Mouse (Mus musculus) left cerebral cortex, postnatal 14 days (tissue): ENCODE data around the gene Xdh. TPM values are rescaled to one million over a fixed set of nuclear protein-coding genes. Genes with fewer than 3 reads are reported as not detected.
A peak's percentile ranks its signal among the peaks of the same experiment; 100 is the strongest.
"Not testable (repeated sequence)": the region's sequence is repeated elsewhere in the genome, so short reads cannot be mapped to it uniquely, and the experiment has no call there.

Experiments
- DNase-seq, 2 experiments: peaks; one replicate each; pipeline ENCODE4 v3.0.0; 2021 to 2022; ENCODE audit warnings: low spot score in 2 of 2, mixed read lengths in 1 of 2
- intact Hi-C: fragments of 180-260 bp; cut with DNase I; formaldehyde crosslinking; loops from one replicate; pipeline ENCODE4 v1.15.1; 2025
- total RNA-seq, 2 experiments: library from RNA; stranded (reverse); gene quantifications; 2 replicates each; pipeline ENCODE4 v1.2.3; 2021

Xdh gene
- total RNA-seq, 2 experiments from 2014 or later, result 0.77 to 0.99 TPM

- intact Hi-C loops, result no loop called here
- DNase-seq, result peak; percentile 36 to 47
Measured at GRCm38 (mm10) chr17:73891590-73891989, 58.4 kb downstream of the Xdh start.

DNA sequence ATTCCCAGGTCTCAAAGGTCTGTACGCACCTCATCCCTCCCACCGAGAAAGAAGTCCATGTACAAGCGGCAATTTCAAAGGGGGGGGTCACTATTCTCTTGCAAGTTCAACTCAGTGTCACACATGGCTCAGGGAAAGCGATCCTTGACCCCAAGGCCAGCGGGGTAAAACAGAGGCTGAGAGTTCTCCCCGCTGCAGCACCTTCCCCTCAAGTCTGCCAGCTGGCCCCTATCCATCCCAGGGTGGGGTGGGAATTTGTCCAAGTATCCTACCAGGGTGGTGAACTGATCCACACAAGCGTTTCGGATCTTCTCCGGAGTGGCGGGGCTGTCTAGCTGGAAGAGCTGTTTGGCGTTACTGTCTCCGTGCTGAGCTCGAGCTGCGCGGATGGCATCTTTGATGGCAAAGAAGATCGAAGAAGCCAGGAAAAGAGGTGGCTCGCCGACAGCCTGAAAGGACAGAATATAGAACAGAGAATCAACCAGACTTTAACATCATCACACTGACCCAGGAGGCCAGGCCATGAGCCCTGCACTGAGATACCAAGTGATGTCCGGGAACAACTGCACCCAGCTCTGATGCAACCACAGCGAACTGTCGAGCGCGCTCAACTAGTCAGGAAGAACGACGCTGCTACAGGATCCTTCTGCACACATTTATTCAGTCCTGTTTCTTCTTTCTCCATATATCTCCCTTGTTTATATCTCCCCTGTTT lies 63.8 kb downstream of the Xdh start:
- no peak for DNase-seq
- intact Hi-C loops, result loop anchor here (10.0 kb wide), 1 partner anchor 1031 kb away; no protein-coding TSS in a partner anchor

- no peak for DNase-seq
- intact Hi-C loops, result loop anchor here (2.0 to 10.0 kb wide), 2 partner anchors 139 to 1029 kb away; no protein-coding TSS in a partner anchor
Measured at GRCm38 (mm10) chr17:73883332-73883731, 66.7 kb downstream of the Xdh start.

GRCm38 (mm10) chr17:73882194-73882593 lies 67.8 kb downstream of the Xdh start:
- intact Hi-C loops, result loop anchor here (1.0 to 10.0 kb wide), 4 partner anchors 78 to 1027 kb away; partner anchors contain the start of gene Ehd3
- DNase-seq, result peak; percentile 85 to 87

GRCm38 (mm10) chr17:73881295-73881694 lies 68.7 kb downstream of the Xdh start:
- no peak for DNase-seq
- intact Hi-C loops, result loop anchor here (10.0 kb wide), 1 partner anchor 1026 kb away; no protein-coding TSS in a partner anchor

GRCm38 (mm10) chr17:73880286-73880685 lies 69.7 kb downstream of the Xdh start:
- intact Hi-C loops, result loop anchor here (10.0 kb wide), 1 partner anchor 1025 kb away; no protein-coding TSS in a partner anchor
- no peak for DNase-seq

- no peak for DNase-seq
- intact Hi-C loops, result no loop called here
Measured at GRCm38 (mm10) chr17:73879262-73879916, 70.6 kb downstream of the Xdh start.

GRCm38 (mm10) chr17:73875674-73876073 lies 74.3 kb downstream of the Xdh start:
- intact Hi-C loops, result no loop called here
- no peak for DNase-seq

GRCm38 (mm10) chr17:73875268-73875667 lies 74.7 kb downstream of the Xdh start:
- intact Hi-C loops, result no loop called here
- no peak for DNase-seq

GRCm38 (mm10) chr17:73870956-73871605 lies 78.9 kb downstream of the Xdh start:
- no peak for DNase-seq
- intact Hi-C loops, result no loop called here

- DNase-seq, result no peak
- intact Hi-C loops, result no loop called here
Measured at GRCm38 (mm10) chr17:73869008-73869685, 80.8 kb downstream of the Xdh start.

DNA sequence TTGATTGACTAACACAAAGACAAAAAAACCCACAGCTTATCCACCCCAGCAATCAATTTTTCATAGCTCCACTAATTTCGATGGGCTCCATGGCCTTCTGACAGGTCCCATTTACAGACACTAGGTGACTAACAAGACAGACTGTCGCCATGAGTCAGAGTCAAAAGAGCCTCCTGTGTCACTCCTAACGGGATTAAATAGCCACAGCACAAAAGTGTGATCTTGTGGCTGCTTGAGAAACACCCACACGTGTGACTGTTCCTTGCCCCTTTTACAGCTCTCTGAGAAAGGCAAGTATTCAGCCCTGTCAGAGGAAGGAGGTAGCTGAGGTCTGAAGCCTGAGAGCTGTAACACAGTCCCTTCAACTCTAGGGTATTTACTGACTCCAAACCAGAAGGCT lies 96.3 kb downstream of the Xdh start:
- no peak for DNase-seq
- intact Hi-C loops, result no loop called here

DNA sequence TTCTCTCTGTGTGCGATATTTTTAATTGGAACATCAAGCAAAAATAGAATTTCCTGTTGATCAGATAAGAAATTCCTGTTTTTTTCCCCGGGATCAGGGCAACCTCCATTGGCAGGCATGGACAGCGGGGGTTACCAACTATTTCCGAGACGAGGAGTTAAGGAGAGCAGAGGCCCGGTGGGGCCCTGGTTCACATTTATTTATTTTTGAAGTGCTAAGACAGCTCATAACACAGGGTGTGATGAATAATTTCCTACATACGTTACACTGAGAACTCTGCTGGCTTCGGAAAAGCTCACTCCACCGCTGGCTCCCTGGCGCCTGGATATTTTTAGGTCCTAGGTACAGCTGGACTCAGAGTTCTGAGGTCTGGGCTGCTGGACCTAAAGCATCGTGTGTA lies 97.0 kb downstream of the Xdh start:
- intact Hi-C loops, result no loop called here
- no peak for DNase-seq

- DNase-seq, result no peak
- intact Hi-C loops, result no loop called here
Measured at GRCm38 (mm10) chr17:73847399-73847798, 102.6 kb downstream of the Xdh start.

DNA sequence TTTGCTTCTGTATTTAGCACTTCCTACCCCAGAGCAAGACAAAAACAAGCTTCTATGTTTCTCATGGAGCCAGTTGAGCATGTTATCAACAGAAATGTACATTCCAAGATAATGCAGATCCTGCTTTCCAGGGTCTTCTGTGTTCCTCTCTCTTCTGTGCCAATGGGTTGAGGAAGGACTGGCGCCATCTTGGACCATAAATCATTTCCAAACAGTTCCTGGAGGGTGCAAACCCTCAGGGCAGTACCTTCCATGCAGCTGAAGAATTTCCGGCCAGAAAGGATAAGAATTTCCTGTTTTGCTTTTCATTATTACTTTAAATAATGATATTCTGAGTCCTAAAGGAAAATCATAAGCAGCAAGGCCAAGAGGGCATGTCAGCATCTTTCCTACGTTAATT lies 104.4 kb downstream of the Xdh start:
- DNase-seq, result no peak
- intact Hi-C loops, result no loop called here

DNA sequence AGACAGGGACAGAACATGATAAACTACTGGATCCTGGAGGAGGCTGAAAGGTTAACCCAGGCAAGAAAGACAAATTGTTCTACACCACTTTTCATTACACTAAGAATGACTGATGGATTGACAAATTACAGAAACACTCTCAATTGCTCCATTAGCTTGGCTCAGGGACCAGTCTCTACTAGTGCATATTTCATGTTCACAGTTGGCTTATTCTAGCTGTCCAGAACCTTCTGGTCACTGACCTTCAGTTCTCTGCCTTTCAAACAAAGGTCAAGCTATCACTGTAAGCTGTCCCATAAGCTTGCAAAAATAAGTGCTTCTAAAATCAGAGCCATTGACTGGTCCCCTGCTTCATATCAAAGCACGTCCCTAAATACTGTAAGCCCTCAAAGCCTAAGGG lies 107.0 kb downstream of the Xdh start:
- intact Hi-C loops, result no loop called here
- DNase-seq, result no peak

DNA sequence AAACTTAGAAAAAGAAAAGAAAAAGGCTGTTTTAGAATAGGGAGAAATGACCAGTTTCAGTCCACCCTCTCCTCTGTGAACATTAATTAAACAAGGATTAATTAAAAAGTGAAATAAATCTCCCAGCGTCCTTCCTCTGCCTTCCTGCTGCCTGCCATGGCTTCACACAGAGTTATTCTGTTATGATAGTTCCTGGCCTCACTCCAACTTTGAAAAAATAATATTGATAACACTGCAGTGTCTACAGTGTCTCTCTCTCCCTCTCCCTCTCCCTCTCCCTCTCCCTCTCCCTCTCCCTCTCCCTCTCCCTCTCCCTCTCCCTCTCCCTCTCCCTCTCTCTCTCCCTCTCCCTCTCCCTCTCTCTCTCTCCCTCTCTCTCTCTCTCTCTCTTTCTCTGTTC lies 110.1 kb downstream of the Xdh start:
- DNase-seq, intact Hi-C loops: not testable (repeated sequence)

DNA sequence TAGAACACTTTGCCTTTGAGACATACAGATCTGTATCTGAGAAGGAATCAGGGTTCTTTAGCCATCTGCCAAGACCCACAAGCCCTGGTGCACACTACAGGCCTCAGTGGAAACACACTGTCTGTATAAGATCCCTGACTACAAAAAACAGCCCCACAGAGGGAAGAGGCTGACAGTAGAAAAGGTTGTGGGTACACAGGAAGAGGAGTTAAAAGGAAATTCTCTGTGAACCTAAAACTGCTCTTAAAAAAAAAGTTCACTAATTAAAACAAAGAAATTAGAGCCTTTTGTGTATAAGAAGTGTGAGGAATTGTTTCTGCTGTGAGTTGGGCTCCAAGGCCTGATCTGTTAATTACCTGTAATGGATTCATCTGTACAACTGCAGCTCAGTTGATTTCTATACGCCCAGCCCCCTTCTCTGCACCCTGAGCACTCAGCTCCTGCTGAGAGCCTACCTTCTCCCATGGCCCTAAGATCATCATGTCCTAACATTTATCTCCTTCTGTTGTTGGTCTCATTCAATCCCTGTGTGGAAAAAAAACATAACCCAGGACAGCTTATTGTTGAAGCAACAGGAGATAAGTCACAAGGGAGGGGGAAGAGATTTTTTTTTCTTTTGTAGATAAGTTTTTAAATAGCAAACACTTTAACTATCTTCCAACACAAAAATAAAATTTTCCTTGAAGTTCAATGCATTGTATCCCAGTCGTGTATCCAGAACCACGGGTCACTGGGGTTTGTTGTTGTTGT lies 110.7 kb downstream of the Xdh start:
- intact Hi-C loops, result no loop called here
- DNase-seq, result no peak

DNA sequence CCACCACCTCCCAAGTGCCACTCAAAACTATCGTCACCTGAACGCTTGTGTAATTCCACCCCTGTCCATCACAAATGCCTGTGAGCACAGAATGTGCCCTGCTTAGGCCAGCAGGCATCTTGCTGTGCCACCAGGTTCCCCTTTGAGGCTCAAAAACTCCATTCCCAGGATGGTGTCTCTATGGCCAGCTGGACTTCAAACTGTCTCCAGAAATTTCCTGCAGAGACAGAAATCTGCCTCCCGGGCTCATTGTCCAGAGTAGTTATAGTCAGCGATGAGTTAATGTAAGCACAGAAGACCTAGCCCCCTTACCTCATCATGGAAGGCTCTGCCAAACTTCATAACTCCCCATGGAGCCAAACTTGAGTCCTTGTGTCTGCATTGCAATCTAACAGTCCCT lies 112.8 kb downstream of the Xdh start:
- no peak for DNase-seq
- intact Hi-C loops, result no loop called here
